Mouse (Mus musculus): Measurements from ENCODE around the gene Mslnl. TPM values are rescaled to one million over a fixed set of nuclear protein-coding genes. Genes with fewer than 3 reads are reported as not detected.

Gene Mslnl
- total RNA-seq, 1 experiment: 0.27 TPM

- no peak within 1 kb of the TSS for H3K27ac ChIP-seq (ENCODE audit: insufficient read depth, low read depth, low read length, poor library complexity, severe bottlenecking)
- peaks cover 2 to 10% of the 10 kb centered on the region in 2 experiments; a peak in 2 of 4 replicates for H3K4me1 ChIP-seq (ENCODE audit: control insufficient read depth in 2 of 2, insufficient read depth in 2 of 2, low read length in 2 of 2, poor library complexity in 1 of 2)
- no peak for TF ChIP-seq HCFC1 (IDR thresholded peaks at IDR 0.05; ENCODE audit: borderline replicate concordance, insufficient read depth, low read length)
- TF ChIP-seq ZC3H11A (IDR thresholded peaks at IDR 0.05; ENCODE audit: borderline replicate concordance, low read depth, low read length): no peak
- no peak for TF ChIP-seq ZNF384 (IDR thresholded peaks at IDR 0.05; ENCODE audit: low read depth, low read length)
- no peak for TF ChIP-seq MAFK (IDR thresholded peaks at IDR 0.05; ENCODE audit: insufficient read depth, low read depth, low read length)
- no peak for TF ChIP-seq CHD2 (IDR thresholded peaks at IDR 0.05; ENCODE audit: low read depth, low read length)
- H3K36me3 ChIP-seq (ENCODE audit: control insufficient read depth, insufficient read depth, low read length, poor library complexity, severe bottlenecking): peaks cover 4% of the 10 kb centered on the region; the same call in 1 of the 2 replicates
- DNase-seq (ENCODE audit: low read depth, low spot score): no peak
- no peaks in the 10 kb centered on the region for H3K9me3 ChIP-seq (ENCODE audit: control insufficient read depth, insufficient read depth, low read depth, low read length)
- in situ Hi-C loops (cut with MboI; ENCODE audit: low sequenced_read_pairs in 2 of 2, unreplicated experiment in 2 of 2): no loop called here
- peak within 1 kb of the TSS; percentile 74 for H3K9ac ChIP-seq (ENCODE audit: insufficient read depth, low read depth, low read length, poor library complexity, severe bottlenecking)
- H3K4me3 ChIP-seq (ENCODE audit: insufficient read depth in 1 of 2, low read depth in 1 of 2, low read length in 2 of 2, poor library complexity in 1 of 2, severe bottlenecking in 1 of 2): peak within 1 kb of the TSS; percentile 72 to 88
These were observed 56.8 kb downstream of the Mslnl start, which contains the start of gene Fam173a for GRCm38 (mm10) chr17:25792615-25793014. Gene Fam173a (minus strand): TSS chr17:25792901.

DNA sequence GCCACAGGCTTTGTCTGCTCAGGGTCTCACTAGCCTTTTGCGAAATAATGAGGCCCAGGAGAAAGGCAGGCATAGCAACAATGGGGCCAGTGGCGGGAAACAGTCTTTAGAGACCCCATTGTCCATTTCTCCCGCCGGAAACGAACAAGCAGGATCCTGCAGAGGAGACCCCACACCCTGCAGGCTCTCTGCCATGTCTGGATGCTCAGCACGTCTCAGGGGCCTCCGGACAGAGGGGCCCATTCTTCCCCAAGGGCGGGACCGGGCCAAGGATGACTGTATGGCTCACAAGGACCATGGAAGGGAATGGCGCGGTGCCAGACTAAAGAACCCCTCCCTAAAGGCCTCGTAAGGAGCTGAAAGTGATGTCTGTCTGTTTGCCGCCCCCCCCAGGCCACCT, 58.4 kb downstream of the Mslnl start:
- H3K36me3 ChIP-seq (ENCODE audit: control insufficient read depth, insufficient read depth, low read length, poor library complexity, severe bottlenecking): peaks cover 4% of the 10 kb centered on the region; the same call in 1 of the 2 replicates
- DNase-seq (ENCODE audit: low read depth, low spot score): no peak
- H3K27ac ChIP-seq (ENCODE audit: insufficient read depth, low read depth, low read length, poor library complexity, severe bottlenecking): no peak overlapping the region
- in situ Hi-C loops (cut with MboI; ENCODE audit: low sequenced_read_pairs in 2 of 2, unreplicated experiment in 2 of 2): no loop called here
- H3K4me1 ChIP-seq (ENCODE audit: control insufficient read depth in 2 of 2, insufficient read depth in 2 of 2, low read length in 2 of 2, poor library complexity in 1 of 2): peaks cover 3 to 10% of the 10 kb centered on the region in 2 experiments; a peak in 2 of 4 replicates
- H3K9ac ChIP-seq (ENCODE audit: insufficient read depth, low read depth, low read length, poor library complexity, severe bottlenecking): no peak overlapping the region
- no peak for TF ChIP-seq HCFC1 (IDR thresholded peaks at IDR 0.05; ENCODE audit: borderline replicate concordance, insufficient read depth, low read length)
- TF ChIP-seq MAFK (IDR thresholded peaks at IDR 0.05; ENCODE audit: insufficient read depth, low read depth, low read length): no peak
- TF ChIP-seq ZC3H11A (IDR thresholded peaks at IDR 0.05; ENCODE audit: borderline replicate concordance, low read depth, low read length): no peak
- TF ChIP-seq ZNF384 (IDR thresholded peaks at IDR 0.05; ENCODE audit: low read depth, low read length): no peak
- TF ChIP-seq CHD2 (IDR thresholded peaks at IDR 0.05; ENCODE audit: low read depth, low read length): no peak
- H3K9me3 ChIP-seq (ENCODE audit: control insufficient read depth, insufficient read depth, low read depth, low read length): no peaks in the 10 kb centered on the region
- no peak overlapping the region for H3K4me3 ChIP-seq (ENCODE audit: insufficient read depth in 1 of 2, low read depth in 1 of 2, low read length in 2 of 2, poor library complexity in 1 of 2, severe bottlenecking in 1 of 2)

DNA sequence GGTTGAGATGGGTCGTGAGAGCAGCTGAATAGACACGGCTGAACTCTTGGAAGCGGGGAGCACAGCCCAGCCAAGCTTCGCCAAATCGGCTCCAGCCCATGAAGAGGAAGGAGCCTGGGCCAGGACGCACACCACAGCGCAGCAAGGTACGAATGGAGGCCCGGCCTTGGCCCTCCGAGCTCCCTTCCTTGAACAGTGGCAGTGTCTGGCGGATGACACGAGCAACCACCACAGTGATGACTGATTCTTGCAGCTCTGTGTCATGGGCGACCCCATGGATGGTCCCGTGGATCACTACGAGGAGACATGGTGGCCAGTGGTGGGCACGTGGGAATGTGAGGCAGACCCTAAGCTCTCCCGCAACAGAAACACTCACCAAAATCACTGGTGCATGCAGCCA, 59.2 kb downstream of the Mslnl start:
- Histone ChIP-seq H3K4me1 (ENCODE audit: control insufficient read depth in 2 of 2, insufficient read depth in 2 of 2, low read length in 2 of 2, poor library complexity in 1 of 2) (peaks cover 3 to 10% of the 10 kb centered on the region in 2 experiments; a peak in 2 of 4 replicates), H3K27ac (ENCODE audit: insufficient read depth, low read depth, low read length, poor library complexity, severe bottlenecking) (no peak overlapping the region), H3K9me3 (ENCODE audit: control insufficient read depth, insufficient read depth, low read depth, low read length) (no peaks in the 10 kb centered on the region), H3K4me3 (ENCODE audit: insufficient read depth in 1 of 2, low read depth in 1 of 2, low read length in 2 of 2, poor library complexity in 1 of 2, severe bottlenecking in 1 of 2) (no peak overlapping the region), H3K36me3 (ENCODE audit: control insufficient read depth, insufficient read depth, low read length, poor library complexity, severe bottlenecking) (peaks cover 4% of the 10 kb centered on the region; the same call in 1 of the 2 replicates), H3K9ac (ENCODE audit: insufficient read depth, low read depth, low read length, poor library complexity, severe bottlenecking) (no peak overlapping the region)
- in situ Hi-C loops (cut with MboI; ENCODE audit: low sequenced_read_pairs in 2 of 2, unreplicated experiment in 2 of 2): no loop called here
- DNase-seq (ENCODE audit: low read depth, low spot score): no peak
- TF ChIP-seq MAFK (IDR thresholded peaks at IDR 0.05; ENCODE audit: insufficient read depth, low read depth, low read length): no peak
- TF ChIP-seq ZC3H11A (IDR thresholded peaks at IDR 0.05; ENCODE audit: borderline replicate concordance, low read depth, low read length): no peak
- TF ChIP-seq CHD2 (IDR thresholded peaks at IDR 0.05; ENCODE audit: low read depth, low read length): no peak
- no peak for TF ChIP-seq ZNF384 (IDR thresholded peaks at IDR 0.05; ENCODE audit: low read depth, low read length)
- TF ChIP-seq HCFC1 (IDR thresholded peaks at IDR 0.05; ENCODE audit: borderline replicate concordance, insufficient read depth, low read length): no peak

DNA sequence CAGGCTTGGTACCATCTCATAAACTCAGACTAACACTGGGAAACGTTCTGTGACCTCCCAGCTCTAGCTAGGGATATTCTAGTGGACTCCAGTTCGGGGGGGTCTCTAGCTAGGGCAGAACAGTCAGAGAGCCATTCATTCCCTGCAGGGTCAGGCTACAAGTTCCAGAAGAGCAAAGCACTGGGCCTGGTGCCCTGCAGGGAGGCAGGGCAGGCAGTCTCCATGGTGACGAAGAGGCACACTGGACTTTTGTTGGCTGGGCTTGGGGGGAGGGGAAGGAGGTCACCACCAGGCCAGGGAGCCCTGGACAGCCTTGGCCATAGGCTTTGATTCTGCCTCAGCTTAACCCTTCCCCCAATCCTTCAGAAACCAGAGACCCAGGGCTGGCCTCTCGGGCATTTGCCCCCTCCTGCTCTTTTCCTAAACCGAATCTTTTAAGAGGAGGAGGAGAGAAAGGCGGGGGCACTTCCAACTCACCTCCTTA, 59.8 kb downstream of the Mslnl start, which contains the start of gene AC134908.4:
AC134908.4 (minus strand) TSS at position 51 of the 484 bp plus-strand sequence.
- Histone ChIP-seq H3K9ac (ENCODE audit: insufficient read depth, low read depth, low read length, poor library complexity, severe bottlenecking) (peak within 1 kb of the TSS; percentile 60), H3K27ac (ENCODE audit: insufficient read depth, low read depth, low read length, poor library complexity, severe bottlenecking) (no peak within 1 kb of the TSS), H3K9me3 (ENCODE audit: control insufficient read depth, insufficient read depth, low read depth, low read length) (no peaks in the 10 kb centered on the region), H3K36me3 (ENCODE audit: control insufficient read depth, insufficient read depth, low read length, poor library complexity, severe bottlenecking) (peaks cover 4% of the 10 kb centered on the region; the same call in 1 of the 2 replicates), H3K4me3 (ENCODE audit: insufficient read depth in 1 of 2, low read depth in 1 of 2, low read length in 2 of 2, poor library complexity in 1 of 2, severe bottlenecking in 1 of 2) (peak within 1 kb of the TSS; percentile 68 to 76), H3K4me1 (ENCODE audit: control insufficient read depth in 2 of 2, insufficient read depth in 2 of 2, low read length in 2 of 2, poor library complexity in 1 of 2) (peaks cover 3 to 10% of the 10 kb centered on the region in 2 experiments; a peak in 2 of 4 replicates)
- no peak for DNase-seq (ENCODE audit: low read depth, low spot score)
- TF ChIP-seq ZC3H11A (IDR thresholded peaks at IDR 0.05; ENCODE audit: borderline replicate concordance, low read depth, low read length) (no peak), HCFC1 (IDR thresholded peaks at IDR 0.05; ENCODE audit: borderline replicate concordance, insufficient read depth, low read length) (no peak), ZNF384 (IDR thresholded peaks at IDR 0.05; ENCODE audit: low read depth, low read length) (no peak), MAFK (IDR thresholded peaks at IDR 0.05; ENCODE audit: insufficient read depth, low read depth, low read length) (no peak), CHD2 (IDR thresholded peaks at IDR 0.05; ENCODE audit: low read depth, low read length) (no peak)
- in situ Hi-C loops (cut with MboI; ENCODE audit: low sequenced_read_pairs in 2 of 2, unreplicated experiment in 2 of 2): no loop called here
